9 mouse cellular contexts compared by ENCODE assay signal in genomic region chr2:43555062-43555888, GRCm38 (mm10). TPM values are rescaled to one million over a fixed set of nuclear protein-coding genes. Genes with fewer than 3 reads are reported as not detected.
A peak's percentile ranks its signal among the peaks of the same experiment; 100 is the strongest.
DNase-seq lines count a peak whose midpoint lies in the region; ATAC-seq and TF ChIP-seq lines count a peak whose summit lies in the region.
"Had no signal": no experiment of that assay in that cellular context is flagged by ENCODE, and none has a peak within 500 bp of the region (broad histone marks: within the 10 kb centered on the region; RNA-seq: fewer than 3 reads in every experiment).

Kynu (plus strand) TSS chr2:43555329.

- no peak for TF ChIP-seq POLR2A in kidney, adult 2 months (IDR thresholded peaks at IDR 0.05; ENCODE audit: low read depth, low read length)

- no peak within 1 kb of the TSS for H3K4me2 ChIP-seq in heart, embryonic 12.5 days

- H3K4me1 ChIP-seq in kidney, adult 2 months (ENCODE audit: control insufficient read depth, insufficient read depth, low read length) = peaks cover 9% of the 10 kb centered on the region; the same call in 1 of the 2 replicates
- H3K4me1 ChIP-seq in heart, embryonic 12.5 days (replicated peaks) = no peaks in the 10 kb centered on the region

- no peaks in the 10 kb centered on the region for H3K36me3 ChIP-seq in kidney, adult 2 months (ENCODE audit: control insufficient read depth, insufficient read depth, low read length)
- H3K36me3 ChIP-seq in heart, embryonic 12.5 days = no peaks in the 10 kb centered on the region

- no peak for ATAC-seq in heart, embryonic 12.5 days (ENCODE audit: insufficient number of reproducible peaks, low FRiP score)

- no peaks in the 10 kb centered on the region for H3K27me3 ChIP-seq in kidney, adult 2 months (replicated peaks; ENCODE audit: control insufficient read depth, insufficient read depth, low read length)
- no peaks in the 10 kb centered on the region for H3K27me3 ChIP-seq in heart, embryonic 12.5 days (replicated peaks)

- 26% methylated on average over 9 of the region's 9 CpGs for WGBS in kidney, adult 2 months
- 33% methylated on average over 9 of the region's 9 CpGs for WGBS in heart, embryonic 12.5 days

- peak within 1 kb of the TSS; percentile 38; the same call in 1 of the 2 replicates for H3K27ac ChIP-seq in kidney, adult 2 months (ENCODE audit: insufficient read depth, low read depth, low read length)
- H3K27ac ChIP-seq in heart, embryonic 12.5 days (ENCODE audit: poor library complexity, severe bottlenecking) = no peak within 1 kb of the TSS
- H3K27ac ChIP-seq: heart, adult 2 months had no signal

- DNase-seq in A20 (ENCODE audit: low read depth, low spot score) = peak; percentile 86
- peak; percentile 13 for DNase-seq in NIH3T3 (ENCODE audit: low read depth)
- DNase-seq in kidney, adult 2 months = peak; percentile 33
- DNase-seq in lung, postnatal 10 days = peak; percentile 5
- no peak for DNase-seq in frontal cortex, postnatal 14 days (ENCODE audit: low spot score in 2 of 2)
- DNase-seq in left cerebral cortex, adult 9 months (ENCODE audit: low spot score in 2 of 2) = no peak
- no peak for DNase-seq in layer of hippocampus, adult 8-10 months (ENCODE audit: low spot score in 2 of 2)

- TF ChIP-seq CTCF in kidney, adult 2 months (conservative IDR thresholded peaks at IDR 0.05; ENCODE audit: insufficient read depth, insufficient read length, low read depth, low read length) = no peak; the same call in 1 of the 2 replicates

- H3K9me3 ChIP-seq in heart, embryonic 12.5 days (replicated peaks) = no peaks in the 10 kb centered on the region

- no peak within 1 kb of the TSS for H3K4me3 ChIP-seq in kidney, adult 2 months (ENCODE audit: insufficient read depth, low read depth, low read length)
- H3K4me3 ChIP-seq in heart, embryonic 12.5 days = no peak within 1 kb of the TSS
- H3K4me3 ChIP-seq: heart, adult 2 months had no signal

- no peak within 1 kb of the TSS for H3K9ac ChIP-seq in heart, embryonic 12.5 days

RNA-seq across cellular contexts. Expression of gene Kynu, which starts in this region (rescaled TPM):
- polyA plus RNA-seq in kidney, adult 2 months (2012; rRNA removed) = 12.7 and 16.7 TPM in 2 replicates
- polyA plus RNA-seq in heart, embryonic 12.5 days (2016; fragmentation: Nextera tagmentation; extraction: Ambion mirVana) = not detected in 2 replicates
- 1 to 10 TPM in 2 of 4 experiments, not detected in 2; 1.5 to 1.7 TPM for total RNA-seq in layer of hippocampus, adult 8-10 months (2022)

Comparison
In these comparisons a context has a peak if more than half of its experiments do, and no peak if none do; other contexts are left out.
1. RNA of gene Kynu (polyA plus RNA-seq): 12.7 to 16.7 TPM in kidney, adult 2 months; not detected in heart, embryonic 12.5 days; every median in the first group is over 10 times any median in the second.
2. DNase-seq: peak in A20 (single experiment), NIH3T3 (single experiment), kidney, adult 2 months (single experiment) and lung, postnatal 10 days (single experiment); none in frontal cortex, postnatal 14 days (0 of 2), left cerebral cortex, adult 9 months (0 of 2) and layer of hippocampus, adult 8-10 months (0 of 2).